Mouse (Mus musculus): ENCODE measurements around the gene Wwc2. TPM values are rescaled to one million over a fixed set of nuclear protein-coding genes. Genes with fewer than 3 reads are reported as not detected.

Wwc2 gene
- polyA plus RNA-seq, 1 experiment from 2014 or later: 5.6 TPM

GRCm38 (mm10) chr8:47820914-47821772 is 169.6 kb downstream of the Wwc2 start:
- H3K36me3 ChIP-seq (ENCODE audit: inconsistent target): no peaks in the 10 kb centered on the region
- no peaks in the 10 kb centered on the region for H3K79me2 ChIP-seq (ENCODE audit: inconsistent target)
- no peak overlapping the region for H3K27ac ChIP-seq
- 95% methylated on average over 20 of the region's 20 CpGs for WGBS (ENCODE audit: missing documents)
- H3K4me3 ChIP-seq (ENCODE audit: inconsistent target): no peak overlapping the region

DNA sequence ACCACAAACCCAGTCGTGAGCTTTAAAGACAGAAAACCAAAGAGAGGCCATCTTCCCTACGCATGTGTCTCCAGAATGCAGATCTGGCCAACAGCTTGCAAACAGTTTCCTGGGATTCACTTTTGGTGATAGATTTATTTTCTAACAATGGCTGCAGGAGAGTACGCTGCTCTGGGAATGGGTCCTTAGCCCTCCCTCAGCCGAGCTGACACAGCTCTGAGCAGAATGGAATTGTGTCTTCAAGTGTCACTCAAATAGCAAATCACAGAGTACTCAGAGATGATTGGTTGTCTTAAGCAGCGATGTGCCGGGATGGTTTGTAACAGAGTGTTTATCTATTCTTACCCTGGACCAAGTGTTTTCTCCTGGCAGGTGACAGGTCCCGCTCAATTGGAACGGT is 171.7 kb downstream of the Wwc2 start:
- no peaks in the 10 kb centered on the region for H3K79me2 ChIP-seq (ENCODE audit: inconsistent target)
- H3K36me3 ChIP-seq (ENCODE audit: inconsistent target): no peaks in the 10 kb centered on the region
- H3K4me3 ChIP-seq (ENCODE audit: inconsistent target): no peak overlapping the region
- WGBS (ENCODE audit: missing documents): 93% methylated on average over 8 of the region's 8 CpGs
- H3K27ac ChIP-seq: no peak overlapping the region

GRCm38 (mm10) chr8:47811221-47811620 is 179.5 kb downstream of the Wwc2 start:
- Histone ChIP-seq H3K36me3 (ENCODE audit: inconsistent target) (no peaks in the 10 kb centered on the region), H3K79me2 (ENCODE audit: inconsistent target) (no peaks in the 10 kb centered on the region), H3K4me3 (ENCODE audit: inconsistent target) (no peak overlapping the region), H3K27ac (no peak overlapping the region)
- WGBS (ENCODE audit: missing documents): 98% methylated on average over 11 of the region's 12 CpGs

DNA sequence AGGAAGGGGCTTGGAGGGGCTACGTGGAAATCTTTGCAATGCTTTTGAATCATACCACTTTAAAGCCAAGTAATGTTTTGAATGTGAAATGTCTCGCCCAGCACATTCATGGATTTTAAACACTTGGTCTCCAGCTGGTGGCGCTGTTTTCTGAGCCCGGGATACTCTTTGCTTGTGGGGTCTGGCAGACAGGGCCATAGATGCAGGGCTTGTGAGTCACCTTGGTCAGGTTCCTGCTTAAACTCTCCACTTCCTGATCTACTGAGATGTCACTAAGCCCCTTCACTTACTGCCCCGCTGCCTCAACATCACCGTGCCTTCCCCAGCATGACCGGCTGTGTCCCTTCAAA is 180.1 kb downstream of the Wwc2 start:
- WGBS (ENCODE audit: missing documents): 85% methylated on average over 7 of the region's 7 CpGs
- Histone ChIP-seq H3K27ac (no peak overlapping the region), H3K36me3 (ENCODE audit: inconsistent target) (no peaks in the 10 kb centered on the region), H3K4me3 (ENCODE audit: inconsistent target) (no peak overlapping the region), H3K79me2 (ENCODE audit: inconsistent target) (no peaks in the 10 kb centered on the region)

- Histone ChIP-seq H3K36me3 (ENCODE audit: inconsistent target) (no peaks in the 10 kb centered on the region), H3K27ac (no peak overlapping the region), H3K79me2 (ENCODE audit: inconsistent target) (no peaks in the 10 kb centered on the region), H3K4me3 (ENCODE audit: inconsistent target) (no peak overlapping the region)
- 92% methylated on average over 14 of the region's 14 CpGs for WGBS (ENCODE audit: missing documents)
Measured at GRCm38 (mm10) chr8:47809970-47810665, 180.6 kb downstream of the Wwc2 start.

- no peaks in the 10 kb centered on the region for H3K79me2 ChIP-seq (ENCODE audit: inconsistent target)
- no peaks in the 10 kb centered on the region for H3K36me3 ChIP-seq (ENCODE audit: inconsistent target)
- 62% methylated on average over 1 of the region's 1 CpGs for WGBS (ENCODE audit: missing documents)
- no peak overlapping the region for H3K27ac ChIP-seq
- H3K4me3 ChIP-seq (ENCODE audit: inconsistent target): no peak overlapping the region
Measured at GRCm38 (mm10) chr8:47804262-47804661, 186.5 kb downstream of the Wwc2 start.

- 93% methylated on average over 2 of the region's 2 CpGs for WGBS (ENCODE audit: missing documents)
- no peak overlapping the region for H3K4me3 ChIP-seq (ENCODE audit: inconsistent target)
- no peaks in the 10 kb centered on the region for H3K36me3 ChIP-seq (ENCODE audit: inconsistent target)
- H3K79me2 ChIP-seq (ENCODE audit: inconsistent target): no peaks in the 10 kb centered on the region
- H3K27ac ChIP-seq: no peak overlapping the region
Measured at GRCm38 (mm10) chr8:47802349-47802748, 188.4 kb downstream of the Wwc2 start.

DNA sequence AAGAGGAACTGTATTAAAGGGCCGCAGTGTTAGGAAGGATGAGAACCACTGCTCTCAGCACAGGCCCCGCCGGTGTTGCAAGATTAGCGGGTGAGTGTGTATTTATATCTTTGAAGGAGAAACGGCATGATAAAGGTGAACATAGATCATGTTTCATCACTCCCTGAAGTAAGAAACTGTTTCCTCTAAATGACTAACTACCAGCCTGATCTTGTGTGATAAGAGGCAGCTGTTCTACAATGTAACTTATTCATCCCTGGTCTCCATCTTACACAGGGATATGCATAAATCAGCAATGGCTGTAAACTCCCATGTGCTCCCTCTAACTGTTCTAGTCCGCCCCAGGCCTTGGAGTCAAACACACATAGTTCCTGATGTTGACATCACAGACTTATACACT is 191.3 kb downstream of the Wwc2 start:
- 46% methylated on average over 6 of the region's 6 CpGs for WGBS (ENCODE audit: missing documents)
- Histone ChIP-seq H3K4me3 (ENCODE audit: inconsistent target) (no peak overlapping the region), H3K36me3 (ENCODE audit: inconsistent target) (no peaks in the 10 kb centered on the region), H3K79me2 (ENCODE audit: inconsistent target) (no peaks in the 10 kb centered on the region), H3K27ac (no peak overlapping the region)

DNA sequence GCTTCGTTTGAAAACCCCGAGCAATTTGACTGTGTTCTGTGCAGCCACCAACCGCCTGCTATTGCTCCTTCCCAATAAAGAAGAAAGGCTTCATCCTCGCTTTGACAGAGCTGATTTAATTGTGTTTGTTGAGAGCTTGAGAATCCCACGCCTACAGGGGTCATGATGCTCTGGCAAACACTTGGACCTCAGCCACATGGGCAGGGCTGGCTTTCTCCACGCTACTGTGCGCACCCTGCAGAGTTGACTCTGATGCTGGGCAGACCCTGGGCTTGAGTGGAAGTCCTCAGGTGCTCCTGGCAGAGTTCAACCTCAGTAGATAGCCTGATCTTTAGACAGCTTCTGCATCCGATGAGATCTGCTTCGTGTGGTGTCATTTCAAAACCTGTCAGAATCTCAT is 198.7 kb downstream of the Wwc2 start:
- Histone ChIP-seq H3K4me3 (ENCODE audit: inconsistent target) (no peak overlapping the region), H3K36me3 (ENCODE audit: inconsistent target) (no peaks in the 10 kb centered on the region), H3K79me2 (ENCODE audit: inconsistent target) (no peaks in the 10 kb centered on the region), H3K27ac (no peak overlapping the region)
- WGBS (ENCODE audit: missing documents): 87% methylated on average over 9 of the region's 9 CpGs

GRCm38 (mm10) chr8:47787705-47788104 is 203.0 kb downstream of the Wwc2 start:
- WGBS (ENCODE audit: missing documents): 62% methylated on average over 10 of the region's 10 CpGs

DNA sequence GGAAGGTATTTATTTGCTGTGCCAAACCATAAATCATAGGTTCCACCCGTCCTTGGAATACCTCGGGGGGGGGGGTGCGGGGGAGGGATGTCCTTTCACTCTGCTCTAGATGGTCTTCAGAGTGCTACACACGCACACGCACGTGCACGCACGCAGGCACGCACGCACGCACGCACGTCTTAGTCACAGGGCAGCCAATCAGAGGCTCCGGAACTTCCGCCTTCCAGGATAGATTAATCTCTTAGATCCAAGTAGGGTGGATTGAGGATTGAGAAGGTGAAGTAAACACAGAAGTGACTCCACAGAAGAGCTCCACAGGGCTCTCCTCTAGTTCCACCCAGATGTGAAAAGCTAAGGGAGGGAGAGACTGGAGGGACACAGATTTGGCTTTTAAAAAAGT is 204.4 kb downstream of the Wwc2 start:
- 95% methylated on average over 15 of the region's 15 CpGs for WGBS (ENCODE audit: missing documents)
- H3K27ac ChIP-seq: no peak overlapping the region

More at GRCm38 (mm10) chr8:47787705-47788104, 203.0 kb downstream of the Wwc2 start:
- H3K79me2 ChIP-seq (ENCODE audit: inconsistent target): no peaks in the 10 kb centered on the region
- no peak overlapping the region for H3K4me3 ChIP-seq (ENCODE audit: inconsistent target)
- no peaks in the 10 kb centered on the region for H3K36me3 ChIP-seq (ENCODE audit: inconsistent target)
- no peak overlapping the region for H3K27ac ChIP-seq

DNA sequence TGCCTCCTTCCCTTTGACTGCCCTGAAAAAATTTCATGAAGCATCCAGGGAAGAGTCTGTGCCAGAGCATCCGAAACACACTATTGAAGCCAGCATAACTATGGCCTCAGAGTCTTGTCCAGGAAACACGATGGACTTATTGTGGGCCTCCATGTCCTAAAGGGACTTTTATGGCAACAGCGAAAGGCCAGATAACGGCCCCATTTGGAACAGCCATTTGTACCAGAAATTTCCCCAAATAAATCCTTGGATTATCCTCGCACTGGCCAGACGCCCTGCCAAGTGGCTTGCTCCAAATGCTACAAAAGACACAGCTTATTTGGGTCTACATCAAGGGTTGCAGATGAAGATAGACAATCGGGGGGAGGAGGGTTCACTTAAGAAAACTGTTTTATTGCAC is 206.3 kb downstream of the Wwc2 start:
- no peak overlapping the region for H3K27ac ChIP-seq
- WGBS (ENCODE audit: missing documents): 90% methylated on average over 6 of the region's 7 CpGs
- no peaks in the 10 kb centered on the region for H3K36me3 ChIP-seq (ENCODE audit: inconsistent target)
- no peaks in the 10 kb centered on the region for H3K79me2 ChIP-seq (ENCODE audit: inconsistent target)
- no peak overlapping the region for H3K4me3 ChIP-seq (ENCODE audit: inconsistent target)

More for the DNA sequence above, 204.4 kb downstream of the Wwc2 start:
- Histone ChIP-seq H3K79me2 (ENCODE audit: inconsistent target) (no peaks in the 10 kb centered on the region), H3K36me3 (ENCODE audit: inconsistent target) (no peaks in the 10 kb centered on the region), H3K4me3 (ENCODE audit: inconsistent target) (no peak overlapping the region)

- H3K4me3 ChIP-seq (ENCODE audit: inconsistent target): no peak overlapping the region
- WGBS (ENCODE audit: missing documents): 86% methylated on average over 6 of the region's 6 CpGs
- no peaks in the 10 kb centered on the region for H3K79me2 ChIP-seq (ENCODE audit: inconsistent target)
- no peaks in the 10 kb centered on the region for H3K36me3 ChIP-seq (ENCODE audit: inconsistent target)
- no peak overlapping the region for H3K27ac ChIP-seq
Measured at GRCm38 (mm10) chr8:47783944-47784343, 206.8 kb downstream of the Wwc2 start.

DNA sequence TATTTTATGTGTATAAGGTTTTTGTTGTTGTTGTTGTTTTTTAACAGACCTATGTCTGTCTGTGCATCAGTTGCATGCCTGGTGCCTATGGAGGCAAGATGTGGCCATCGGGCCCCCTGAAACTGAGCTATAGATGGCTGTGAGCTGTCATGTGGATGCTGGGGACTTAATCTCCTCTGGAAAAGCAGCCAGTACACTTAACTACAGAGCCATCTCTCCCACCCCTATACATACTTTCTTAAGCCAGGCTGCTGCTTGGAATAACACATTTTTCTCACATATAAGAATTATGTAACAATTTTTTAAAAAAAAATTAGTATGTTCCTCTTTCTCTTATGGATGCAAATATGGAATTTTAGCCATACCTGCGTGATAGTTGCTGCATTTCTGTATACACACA is 207.2 kb downstream of the Wwc2 start:
- 87% methylated on average over 2 of the region's 2 CpGs for WGBS (ENCODE audit: missing documents)
- H3K27ac ChIP-seq: no peak overlapping the region
- no peaks in the 10 kb centered on the region for H3K79me2 ChIP-seq (ENCODE audit: inconsistent target)
- H3K36me3 ChIP-seq (ENCODE audit: inconsistent target): no peaks in the 10 kb centered on the region
- H3K4me3 ChIP-seq (ENCODE audit: inconsistent target): no peak overlapping the region

DNA sequence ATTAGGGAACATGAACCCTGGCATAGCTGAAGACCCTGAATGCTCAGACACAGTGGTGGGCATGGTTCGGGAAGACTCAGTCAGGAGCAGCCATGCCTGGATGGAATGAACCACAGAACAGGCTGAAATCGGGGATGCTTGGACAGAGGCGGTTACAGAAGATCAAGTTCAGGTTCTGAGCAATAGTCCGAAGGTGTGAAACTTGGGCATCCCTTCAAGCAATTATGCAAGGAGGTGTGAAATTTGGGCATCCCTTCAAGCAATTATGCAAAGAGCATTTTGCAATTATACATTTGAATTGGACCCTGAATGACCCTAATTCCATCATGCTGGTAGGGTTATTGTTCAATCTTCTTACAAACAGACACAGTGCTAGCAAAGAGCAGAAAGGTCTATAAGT is 208.8 kb downstream of the Wwc2 start:
- Histone ChIP-seq H3K27ac (no peak overlapping the region), H3K79me2 (ENCODE audit: inconsistent target) (no peaks in the 10 kb centered on the region), H3K36me3 (ENCODE audit: inconsistent target) (no peaks in the 10 kb centered on the region), H3K4me3 (ENCODE audit: inconsistent target) (no peak overlapping the region)
- 86% methylated on average over 4 of the region's 4 CpGs for WGBS (ENCODE audit: missing documents)
